Mouse (Mus musculus): ENCODE data around the gene Ngb. TPM values are rescaled to one million over a fixed set of nuclear protein-coding genes. Genes with fewer than 3 reads are reported as not detected.

Ngb gene
- total and polyA plus RNA-seq, 2 experiments from 2014 or later: 9.4 to 11.8 TPM

GRCm38 (mm10) chr12:87130224-87130623, 27.9 kb upstream of the Ngb start:
- DNase-seq (ENCODE audit: low spot score) (no peak), ATAC-seq (no peak)
- Histone ChIP-seq H3K9me3 (ENCODE audit: low read length) (no peaks in the 10 kb centered on the region), H3K27ac (no peak overlapping the region), H3K9ac (replicated peaks; ENCODE audit: low read length) (no peak overlapping the region), H3K27me3 (ENCODE audit: insufficient read depth, low read length) (no peaks in the 10 kb centered on the region), H3K4me3 (ENCODE audit: low read length) (no peak overlapping the region), H3K4me2 (ENCODE audit: low read depth, low read length) (no peak overlapping the region), H3K36me3 (ENCODE audit: insufficient read depth, low read length) (peaks cover 36% of the 10 kb centered on the region), H3K4me1 (ENCODE audit: insufficient read depth, low read length) (no peaks in the 10 kb centered on the region)
- 91% methylated on average over 4 of the region's 4 CpGs for WGBS
- TF ChIP-seq CTCF (IDR thresholded peaks at IDR 0.05; ENCODE audit: low read depth): no peak

- H3K9me3 ChIP-seq (ENCODE audit: low read length): no peaks in the 10 kb centered on the region
- ATAC-seq (no peak), DNase-seq (ENCODE audit: low spot score) (no peak)
- H3K4me2 ChIP-seq (ENCODE audit: low read depth, low read length): no peak overlapping the region
- 76% methylated on average over 4 of the region's 4 CpGs for WGBS
- no peak overlapping the region for H3K9ac ChIP-seq (replicated peaks; ENCODE audit: low read length)
- H3K4me3 ChIP-seq (ENCODE audit: low read length): no peak overlapping the region
- H3K27ac ChIP-seq: no peak overlapping the region
- no peaks in the 10 kb centered on the region for H3K4me1 ChIP-seq (ENCODE audit: insufficient read depth, low read length)
- H3K27me3 ChIP-seq (ENCODE audit: insufficient read depth, low read length): no peaks in the 10 kb centered on the region
- TF ChIP-seq CTCF (IDR thresholded peaks at IDR 0.05; ENCODE audit: low read depth): no peak
- H3K36me3 ChIP-seq (ENCODE audit: insufficient read depth, low read length): peaks cover 44% of the 10 kb centered on the region
Observed at GRCm38 (mm10) chr12:87127256-87127655, 24.9 kb upstream of the Ngb start.

- H3K36me3 ChIP-seq (ENCODE audit: insufficient read depth, low read length): peaks cover 45% of the 10 kb centered on the region
- H3K27ac ChIP-seq: no peak overlapping the region
- no peaks in the 10 kb centered on the region for H3K9me3 ChIP-seq (ENCODE audit: low read length)
- H3K9ac ChIP-seq (replicated peaks; ENCODE audit: low read length): no peak overlapping the region
- H3K4me3 ChIP-seq (ENCODE audit: low read length): no peak overlapping the region
- H3K4me1 ChIP-seq (ENCODE audit: insufficient read depth, low read length): no peaks in the 10 kb centered on the region
- no peak for TF ChIP-seq CTCF (IDR thresholded peaks at IDR 0.05; ENCODE audit: low read depth)
- WGBS: 95% methylated on average over 4 of the region's 4 CpGs
- no peak overlapping the region for H3K4me2 ChIP-seq (ENCODE audit: low read depth, low read length)
- DNase-seq (ENCODE audit: low spot score): no peak
- no peaks in the 10 kb centered on the region for H3K27me3 ChIP-seq (ENCODE audit: insufficient read depth, low read length)
- ATAC-seq: no peak
Observed at GRCm38 (mm10) chr12:87121918-87122589, 19.7 kb upstream of the Ngb start.

- no peak overlapping the region for H3K27ac ChIP-seq
- peaks cover 13% of the 10 kb centered on the region; the same call in 1 of the 2 replicates for H3K36me3 ChIP-seq (ENCODE audit: insufficient read depth, low read length)
- H3K9me3 ChIP-seq (ENCODE audit: low read length): no peaks in the 10 kb centered on the region
- H3K27me3 ChIP-seq (ENCODE audit: insufficient read depth, low read length): no peaks in the 10 kb centered on the region
- DNase-seq (ENCODE audit: low spot score) (peak; percentile 21), ATAC-seq (peak; percentile 46; the same call in 1 of the 2 replicates)
- TF ChIP-seq CTCF (IDR thresholded peaks at IDR 0.05; ENCODE audit: low read depth): no peak
- H3K4me3 ChIP-seq (ENCODE audit: low read length): no peak overlapping the region
- H3K9ac ChIP-seq (replicated peaks; ENCODE audit: low read length): no peak overlapping the region
- WGBS: 38% methylated on average over 3 of the region's 3 CpGs
- peaks cover 1% of the 10 kb centered on the region; the same call in 1 of the 2 replicates for H3K4me1 ChIP-seq (ENCODE audit: insufficient read depth, low read length)
- no peak overlapping the region for H3K4me2 ChIP-seq (ENCODE audit: low read depth, low read length)
Observed at GRCm38 (mm10) chr12:87107357-87107977, 5.1 kb upstream of the Ngb start.

GRCm38 (mm10) chr12:87104796-87105195, 2.5 kb upstream of the Ngb start:
- TF ChIP-seq CTCF (IDR thresholded peaks at IDR 0.05; ENCODE audit: low read depth): no peak
- Histone ChIP-seq H3K9ac (replicated peaks; ENCODE audit: low read length) (no peak overlapping the region), H3K27me3 (ENCODE audit: insufficient read depth, low read length) (no peaks in the 10 kb centered on the region; the same call in 1 of the 2 replicates), H3K36me3 (ENCODE audit: insufficient read depth, low read length) (peaks cover 4% of the 10 kb centered on the region; the same call in 1 of the 2 replicates), H3K9me3 (ENCODE audit: low read length) (no peaks in the 10 kb centered on the region), H3K4me1 (ENCODE audit: insufficient read depth, low read length) (peaks cover 8% of the 10 kb centered on the region), H3K27ac (no peak overlapping the region), H3K4me2 (ENCODE audit: low read depth, low read length) (no peak overlapping the region), H3K4me3 (ENCODE audit: low read length) (no peak overlapping the region)
- 82% methylated on average over 4 of the region's 4 CpGs for WGBS
- DNase-seq (ENCODE audit: low spot score): no peak
- no peak for ATAC-seq

- H3K4me1 ChIP-seq (ENCODE audit: insufficient read depth, low read length): peaks cover 8% of the 10 kb centered on the region
- no peak for ATAC-seq
- no peaks in the 10 kb centered on the region; the same call in 1 of the 2 replicates for H3K27me3 ChIP-seq (ENCODE audit: insufficient read depth, low read length)
- no peaks in the 10 kb centered on the region for H3K9me3 ChIP-seq (ENCODE audit: low read length)
- H3K4me2 ChIP-seq (ENCODE audit: low read depth, low read length): no peak overlapping the region
- no peak overlapping the region for H3K4me3 ChIP-seq (ENCODE audit: low read length)
- 85% methylated on average over 4 of the region's 4 CpGs for WGBS
- no peaks in the 10 kb centered on the region for H3K36me3 ChIP-seq (ENCODE audit: insufficient read depth, low read length)
- no peak for TF ChIP-seq CTCF (IDR thresholded peaks at IDR 0.05; ENCODE audit: low read depth)
- no peak overlapping the region for H3K27ac ChIP-seq
- no peak for DNase-seq (ENCODE audit: low spot score)
- no peak overlapping the region for H3K9ac ChIP-seq (replicated peaks; ENCODE audit: low read length)
Observed at GRCm38 (mm10) chr12:87103471-87103870, 1.1 kb upstream of the Ngb start.

- ATAC-seq (no peak), DNase-seq (ENCODE audit: low spot score) (no peak)
- 76% methylated on average over 4 of the region's 4 CpGs for WGBS
- Histone ChIP-seq H3K4me3 (ENCODE audit: low read length) (no peak overlapping the region), H3K27ac (no peak overlapping the region), H3K4me1 (ENCODE audit: insufficient read depth, low read length) (peaks cover 8% of the 10 kb centered on the region), H3K9ac (replicated peaks; ENCODE audit: low read length) (no peak overlapping the region), H3K9me3 (ENCODE audit: low read length) (no peaks in the 10 kb centered on the region), H3K27me3 (ENCODE audit: insufficient read depth, low read length) (no peaks in the 10 kb centered on the region; the same call in 1 of the 2 replicates), H3K36me3 (ENCODE audit: insufficient read depth, low read length) (no peaks in the 10 kb centered on the region), H3K4me2 (ENCODE audit: low read depth, low read length) (no peak overlapping the region)
- no peak for TF ChIP-seq CTCF (IDR thresholded peaks at IDR 0.05; ENCODE audit: low read depth)
Observed at GRCm38 (mm10) chr12:87100331-87100730, 2.0 kb downstream of the Ngb start.
